Comparison of ENCODE assay signal across 20 mouse cellular contexts in genomic region chr7:128231741-128232140, GRCm38 (mm10). TPM values are rescaled to one million over a fixed set of nuclear protein-coding genes. Genes with fewer than 3 reads are reported as not detected.
DNase-seq lines count a peak whose midpoint lies in the region; ATAC-seq and TF ChIP-seq lines count a peak whose summit lies in the region.
"Had no signal": no experiment of that assay in that cellular context is flagged by ENCODE, and none has a peak within 500 bp of the region (broad histone marks: within the 10 kb centered on the region; RNA-seq: fewer than 3 reads in every experiment).

No protein-coding gene starts in this region.

- peak; percentile 55 for DNase-seq in intestine, embryonic 14.5 days (ENCODE audit: low spot score)
- DNase-seq in A20 (ENCODE audit: low read depth, low spot score) (peak; percentile 46), MEL-GATA-1-ER (ENCODE audit: extremely low read depth, low read depth) (peak; percentile 50)
- DNase-seq in limb, embryonic 14.5 days (ENCODE audit: low spot score) = peak; percentile 14
- DNase-seq in kidney, adult 8-10 months = no peak
- DNase-seq in adrenal gland, postnatal 25 days = no peak
- DNase-seq: heart, adult 2 months; heart, postnatal 36 days; lung, postnatal 36 days; right cerebral cortex, adult 18-20 months had no signal

- no peaks in the 10 kb centered on the region for H3K27me3 ChIP-seq in intestine, embryonic 14.5 days (replicated peaks; ENCODE audit: control insufficient read depth, insufficient read depth, low read length)
- no peaks in the 10 kb centered on the region for H3K27me3 ChIP-seq in intestine, postnatal 0 days (replicated peaks; ENCODE audit: control insufficient read depth, insufficient read depth, low read length)
- H3K27me3 ChIP-seq in limb, embryonic 14.5 days (ENCODE audit: control insufficient read depth, insufficient read depth, low read length) = no peaks in the 10 kb centered on the region
- H3K27me3 ChIP-seq: intestine, embryonic 15.5 days; stomach, embryonic 15.5 days had no signal

- WGBS in intestine, embryonic 14.5 days = 42% methylated on average over 8 of the region's 8 CpGs
- 35% methylated on average over 8 of the region's 8 CpGs for WGBS in intestine, postnatal 0 days
- WGBS in limb, embryonic 14.5 days = 39% methylated on average over 8 of the region's 8 CpGs

- no peaks in the 10 kb centered on the region for H3K9me3 ChIP-seq in intestine, embryonic 14.5 days (ENCODE audit: control insufficient read depth, low read length)
- H3K9me3 ChIP-seq in intestine, postnatal 0 days (ENCODE audit: control insufficient read depth) = no peaks in the 10 kb centered on the region
- no peaks in the 10 kb centered on the region for H3K9me3 ChIP-seq in limb, embryonic 14.5 days (ENCODE audit: control insufficient read depth, low read length)
- H3K9me3 ChIP-seq: G1E; intestine, embryonic 15.5 days; stomach, embryonic 15.5 days had no signal

- H3K4me3 ChIP-seq in intestine, embryonic 14.5 days (ENCODE audit: low read depth, low read length) = no peak overlapping the region
- no peak overlapping the region for H3K4me3 ChIP-seq in intestine, postnatal 0 days (ENCODE audit: low read depth, low read length)
- H3K4me3 ChIP-seq in limb, embryonic 14.5 days (replicated peaks; ENCODE audit: low read length) = no peak overlapping the region
- H3K4me3 ChIP-seq: heart, adult 2 months; intestine, embryonic 15.5 days; stomach, embryonic 15.5 days had no signal

- no peak for TF ChIP-seq CTCF in intestine, postnatal 0 days (IDR thresholded peaks at IDR 0.05; ENCODE audit: low read depth)

- peaks cover 2% of the 10 kb centered on the region; the same call in 1 of the 2 replicates for H3K4me1 ChIP-seq in intestine, embryonic 14.5 days (replicated peaks; ENCODE audit: control insufficient read depth, insufficient read depth, low read length)
- H3K4me1 ChIP-seq in intestine, postnatal 0 days (replicated peaks; ENCODE audit: control insufficient read depth, insufficient read depth, low read length) = no peaks in the 10 kb centered on the region
- peaks cover 2% of the 10 kb centered on the region for H3K4me1 ChIP-seq in limb, embryonic 14.5 days (ENCODE audit: control insufficient read depth, insufficient read depth, low read length)

- H3K4me2 ChIP-seq in intestine, embryonic 14.5 days (ENCODE audit: low read length) = no peak overlapping the region
- no peak overlapping the region for H3K4me2 ChIP-seq in intestine, postnatal 0 days (replicated peaks; ENCODE audit: low read depth)
- H3K4me2 ChIP-seq in limb, embryonic 14.5 days (replicated peaks; ENCODE audit: low read depth, low read length, severe bottlenecking) = no peak overlapping the region
- H3K4me2 ChIP-seq: intestine, embryonic 15.5 days; stomach, embryonic 15.5 days had no signal

- H3K9ac ChIP-seq in intestine, embryonic 14.5 days (ENCODE audit: low read length) = no peak overlapping the region
- no peak overlapping the region for H3K9ac ChIP-seq in intestine, postnatal 0 days (ENCODE audit: low read depth, low read length)
- no peak overlapping the region for H3K9ac ChIP-seq in limb, embryonic 14.5 days (ENCODE audit: low read depth, low read length, severe bottlenecking)
- H3K9ac ChIP-seq: intestine, embryonic 15.5 days; stomach, embryonic 15.5 days had no signal

- no peak overlapping the region for H3K27ac ChIP-seq in intestine, embryonic 14.5 days (ENCODE audit: low read depth)
- H3K27ac ChIP-seq in intestine, postnatal 0 days (ENCODE audit: low read depth, low read length) = no peak overlapping the region
- no peak overlapping the region for H3K27ac ChIP-seq in limb, embryonic 14.5 days (replicated peaks; ENCODE audit: low read depth, low read length)
- H3K27ac ChIP-seq: heart, adult 2 months; intestine, embryonic 15.5 days; stomach, embryonic 15.5 days had no signal

- H3K36me3 ChIP-seq in intestine, embryonic 14.5 days (ENCODE audit: control insufficient read depth, insufficient read depth, low read length) = peaks cover 5% of the 10 kb centered on the region; the same call in 1 of the 2 replicates
- no peaks in the 10 kb centered on the region for H3K36me3 ChIP-seq in intestine, postnatal 0 days (ENCODE audit: control insufficient read depth, insufficient read depth)
- H3K36me3 ChIP-seq in limb, embryonic 14.5 days (ENCODE audit: control insufficient read depth, insufficient read depth, low read length) = 0 out of 2 replicates have a peak, but pooled peaks cover 4% of the 10 kb centered on the region
- H3K36me3 ChIP-seq: intestine, embryonic 15.5 days; stomach, embryonic 15.5 days had no signal

- TF ChIP-seq POLR2A in limb, embryonic 14.5 days (IDR thresholded peaks at IDR 0.05; ENCODE audit: borderline replicate concordance, extremely low read depth, insufficient read depth, insufficient read length) = no peak

- no peak for ATAC-seq in intestine, embryonic 14.5 days (replicated peaks; ENCODE audit: low FRiP score, low TSS enrichment, low read depth)
- ATAC-seq in intestine, postnatal 0 days = no peak
- ATAC-seq in limb, embryonic 14.5 days (ENCODE audit: low FRiP score, low read depth) = no peak
- no peak for ATAC-seq in erythroblast, adult 5-6 weeks (replicated peaks; ENCODE audit: low FRiP score, poor library complexity, severe bottlenecking)
- ATAC-seq: intestine, embryonic 15.5 days had no signal

RNA-seq across cellular contexts. Expression of gene Armc5, which starts 5.4 kb away (rescaled TPM):
- polyA plus RNA-seq in intestine, embryonic 14.5 days (2014; fragmentation: Nextera tagmentation; extraction: Ambion mirVana) = 13.4 and 13.8 TPM in 2 replicates
- polyA plus RNA-seq in intestine, postnatal 0 days (2015; fragmentation: Nextera tagmentation; extraction: Ambion mirVana) = 12.1 and 14.0 TPM in 2 replicates
- 21.2 and 31.9 TPM in 2 replicates for polyA plus RNA-seq in limb, embryonic 14.5 days (2012; rRNA removed)
- polyA plus RNA-seq in limb, embryonic 14.5 days (2014; fragmentation: Nextera tagmentation; extraction: Ambion mirVana) = 14.5 and 16.7 TPM in 2 replicates
- total RNA-seq in erythroblast, adult 5-6 weeks (2015; ENCODE audit: low replicate concordance) = 1.3 and 2.3 TPM in 2 replicates
- 2.2 and 4.0 TPM in 2 replicates for total RNA-seq in erythroblast, adult 5-6 weeks (2017; ENCODE audit: low replicate concordance)
- 19.3 and 20.5 TPM in 2 replicates for total RNA-seq in adrenal gland, postnatal 25 days (2021)

RNA-seq across cellular contexts. Expression of gene 9130023H24Rik, which starts 6.1 kb away (rescaled TPM):
- 6.5 and 7.6 TPM in 2 replicates for polyA plus RNA-seq in intestine, embryonic 14.5 days (2014; fragmentation: Nextera tagmentation; extraction: Ambion mirVana)
- 3.6 and 4.2 TPM in 2 replicates for polyA plus RNA-seq in intestine, postnatal 0 days (2015; fragmentation: Nextera tagmentation; extraction: Ambion mirVana)
- polyA plus RNA-seq in limb, embryonic 14.5 days (2012; rRNA removed) = 3.2 and 3.4 TPM in 2 replicates
- polyA plus RNA-seq in limb, embryonic 14.5 days (2014; fragmentation: Nextera tagmentation; extraction: Ambion mirVana) = 8.1 and 8.8 TPM in 2 replicates
- 1.7 and 3.3 TPM in 2 replicates for total RNA-seq in erythroblast, adult 5-6 weeks (2015; ENCODE audit: low replicate concordance)
- 1.8 and 2.7 TPM in 2 replicates for total RNA-seq in erythroblast, adult 5-6 weeks (2017; ENCODE audit: low replicate concordance)
- 9.1 and 10.3 TPM in 2 replicates for total RNA-seq in adrenal gland, postnatal 25 days (2021)

RNA-seq across cellular contexts. Expression of gene Tgfb1i1, which starts 14.9 kb away (rescaled TPM):
- 178 and 179 TPM in 2 replicates for polyA plus RNA-seq in intestine, embryonic 14.5 days (2014; fragmentation: Nextera tagmentation; extraction: Ambion mirVana)
- polyA plus RNA-seq in intestine, postnatal 0 days (2015; fragmentation: Nextera tagmentation; extraction: Ambion mirVana) = 111 and 113 TPM in 2 replicates
- 46.0 and 55.5 TPM in 2 replicates for polyA plus RNA-seq in limb, embryonic 14.5 days (2012; rRNA removed)
- 51.2 and 55.4 TPM in 2 replicates for polyA plus RNA-seq in limb, embryonic 14.5 days (2014; fragmentation: Nextera tagmentation; extraction: Ambion mirVana)
- total RNA-seq in erythroblast, adult 5-6 weeks (2015; ENCODE audit: low replicate concordance) = 0.96 and 2.9 TPM in 2 replicates
- 0.84 TPM in 1 of 2 replicates, not detected in the other for total RNA-seq in erythroblast, adult 5-6 weeks (2017; ENCODE audit: low replicate concordance)
- 20.2 and 23.0 TPM in 2 replicates for total RNA-seq in adrenal gland, postnatal 25 days (2021)

RNA-seq across cellular contexts. Expression of gene Cox6a2, which starts 25.6 kb away (rescaled TPM):
- polyA plus RNA-seq in intestine, embryonic 14.5 days (2014; fragmentation: Nextera tagmentation; extraction: Ambion mirVana) = not detected in 2 replicates
- polyA plus RNA-seq in intestine, postnatal 0 days (2015; fragmentation: Nextera tagmentation; extraction: Ambion mirVana) = 0.24 and 0.90 TPM in 2 replicates
- polyA plus RNA-seq in limb, embryonic 14.5 days (2012; rRNA removed) = 53.8 and 80.3 TPM in 2 replicates
- polyA plus RNA-seq in limb, embryonic 14.5 days (2014; fragmentation: Nextera tagmentation; extraction: Ambion mirVana) = 40.2 and 70.8 TPM in 2 replicates
- total RNA-seq in erythroblast, adult 5-6 weeks (2015; ENCODE audit: low replicate concordance) = not detected in 2 replicates
- 0.60 and 1.4 TPM in 2 replicates for total RNA-seq in erythroblast, adult 5-6 weeks (2017; ENCODE audit: low replicate concordance)
- 2.8 and 5.0 TPM in 2 replicates for total RNA-seq in adrenal gland, postnatal 25 days (2021)
- total RNA-seq: neutrophil, adult 5-6 weeks had no signal
- polyA plus RNA-seq: forebrain, embryonic 11.5 days had no signal

RNA-seq across cellular contexts. Expression of gene Slc5a2, which starts 33.7 kb away (rescaled TPM):
- 0.15 TPM in 1 of 2 replicates, not detected in the other for polyA plus RNA-seq in intestine, embryonic 14.5 days (2014; fragmentation: Nextera tagmentation; extraction: Ambion mirVana)
- not detected in 2 replicates for polyA plus RNA-seq in intestine, postnatal 0 days (2015; fragmentation: Nextera tagmentation; extraction: Ambion mirVana)
- 0.04 TPM in 1 of 2 replicates, not detected in the other for polyA plus RNA-seq in limb, embryonic 14.5 days (2012; rRNA removed)
- polyA plus RNA-seq in limb, embryonic 14.5 days (2014; fragmentation: Nextera tagmentation; extraction: Ambion mirVana) = not detected in 2 replicates
- total RNA-seq in erythroblast, adult 5-6 weeks (2015; ENCODE audit: low replicate concordance) = not detected in 2 replicates
- total RNA-seq in erythroblast, adult 5-6 weeks (2017; ENCODE audit: low replicate concordance) = 0.85 TPM in 1 of 2 replicates, not detected in the other
- not detected in 2 replicates for total RNA-seq in adrenal gland, postnatal 25 days (2021)
- total RNA-seq: heart, adult 2 months; heart, postnatal 36 days; left cerebral cortex, adult 18-20 months; liver, adult 2 months; neutrophil, adult 5-6 weeks had no signal
- polyA plus RNA-seq: large intestine, adult 2 months; liver, adult 2 months had no signal

Comparison
In these comparisons a context has a peak if more than half of its experiments do, and no peak if none do; other contexts are left out.
1. DNase-seq: peak in intestine, embryonic 14.5 days (single experiment), A20 (single experiment), MEL-GATA-1-ER (single experiment) and limb, embryonic 14.5 days (single experiment); none in kidney, adult 8-10 months (0 of 2) and adrenal gland, postnatal 25 days (single experiment).